8 mouse cellular contexts compared by ENCODE assay signal in the genomic region with DNA sequence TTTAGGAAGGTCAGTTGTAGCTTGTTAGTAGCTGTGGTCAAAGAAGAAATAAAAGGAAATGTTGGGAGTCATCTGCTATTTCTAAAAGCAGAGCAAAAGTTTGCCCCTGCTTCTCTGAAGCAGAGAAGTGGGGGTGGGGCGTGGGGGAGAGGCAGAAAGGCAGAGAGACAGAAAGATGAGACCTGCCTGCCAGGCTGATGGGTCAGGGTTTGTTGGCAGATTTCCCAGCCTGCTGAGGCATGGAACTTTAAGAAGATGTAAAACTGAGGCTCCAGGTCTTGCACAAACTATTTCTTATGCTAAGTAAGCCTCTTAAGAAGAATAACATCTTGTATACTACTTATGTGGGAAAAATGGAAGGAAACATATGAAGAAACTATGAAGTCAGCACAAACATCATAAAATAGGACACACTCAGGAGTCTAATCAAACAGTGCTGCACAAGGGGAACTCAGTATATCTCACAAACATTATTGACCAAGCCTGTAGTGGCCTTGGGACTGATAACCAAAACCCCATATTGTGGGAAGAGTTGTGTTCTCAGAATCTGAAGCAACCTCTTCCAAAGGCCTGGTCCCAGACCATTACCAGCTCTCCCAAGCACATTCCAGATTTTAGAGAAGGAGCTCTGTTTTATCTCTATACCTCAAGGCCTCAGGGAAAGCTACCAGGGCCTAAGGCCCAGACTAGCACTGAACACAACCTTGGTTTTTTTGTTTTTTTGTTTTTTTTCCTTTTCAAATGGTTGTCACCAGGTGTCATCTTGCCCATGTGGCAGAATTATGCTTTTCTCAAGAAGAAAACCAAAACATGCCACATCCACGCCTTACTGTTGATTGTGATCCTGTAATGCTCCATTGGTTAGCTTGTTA. TPM values are rescaled to one million over a fixed set of nuclear protein-coding genes. Genes with fewer than 3 reads are reported as not detected.
DNase-seq lines count a peak whose midpoint lies in the region; ATAC-seq and TF ChIP-seq lines count a peak whose summit lies in the region.

No protein-coding gene starts in this region.

- H3K4me3 ChIP-seq in heart, embryonic 12.5 days: peak overlapping the region; percentile 96
- peak overlapping the region; percentile 74 for H3K4me3 ChIP-seq in forebrain, embryonic 15.5 days
- peak overlapping the region; percentile 84 for H3K4me3 ChIP-seq in limb, embryonic 12.5 days (replicated peaks)
- H3K4me3 ChIP-seq in small intestine, adult 2 months (ENCODE audit: low read depth, low read length): 0 out of 2 replicates have a peak overlapping the region, but pooled peaks have one; percentile 91

- WGBS in heart, embryonic 12.5 days: 78% methylated on average over 2 of the region's 2 CpGs
- WGBS in forebrain, embryonic 15.5 days: 87% methylated on average over 2 of the region's 2 CpGs
- 72% methylated on average over 2 of the region's 2 CpGs for WGBS in limb, embryonic 12.5 days
- WGBS in small intestine, adult 2 months: 52% methylated on average over 2 of the region's 2 CpGs

- peaks cover 17% of the 10 kb centered on the region for H3K4me1 ChIP-seq in heart, embryonic 12.5 days (replicated peaks)
- H3K4me1 ChIP-seq in forebrain, embryonic 15.5 days: peaks cover 17% of the 10 kb centered on the region
- H3K4me1 ChIP-seq in limb, embryonic 12.5 days (replicated peaks): peaks cover 6% of the 10 kb centered on the region
- H3K4me1 ChIP-seq in small intestine, adult 2 months (ENCODE audit: control insufficient read depth, insufficient read depth, insufficient read length, low read length): peaks cover 13% of the 10 kb centered on the region

- peak overlapping the region; percentile 87 for H3K4me2 ChIP-seq in heart, embryonic 12.5 days
- H3K4me2 ChIP-seq in forebrain, embryonic 15.5 days (replicated peaks): peak overlapping the region; percentile 70
- peak overlapping the region; percentile 67 for H3K4me2 ChIP-seq in limb, embryonic 12.5 days

- peaks cover 21% of the 10 kb centered on the region for H3K36me3 ChIP-seq in heart, embryonic 12.5 days
- H3K36me3 ChIP-seq in forebrain, embryonic 15.5 days: peaks cover 18% of the 10 kb centered on the region
- peaks cover 15% of the 10 kb centered on the region for H3K36me3 ChIP-seq in limb, embryonic 12.5 days
- peaks cover 3% of the 10 kb centered on the region; the same call in 1 of the 2 replicates for H3K36me3 ChIP-seq in small intestine, adult 2 months (ENCODE audit: control insufficient read depth, insufficient read depth, low read length)

- no peaks in the 10 kb centered on the region for H3K27me3 ChIP-seq in heart, embryonic 12.5 days (replicated peaks)
- no peaks in the 10 kb centered on the region for H3K27me3 ChIP-seq in forebrain, embryonic 15.5 days
- no peaks in the 10 kb centered on the region for H3K27me3 ChIP-seq in limb, embryonic 12.5 days
- no peaks in the 10 kb centered on the region for H3K27me3 ChIP-seq in small intestine, adult 2 months (ENCODE audit: control insufficient read depth, insufficient read depth, low read length)

- intact Hi-C loops in heart, postnatal 25 days (cut with DNase I): no loop called here

- no peak for DNase-seq in heart, postnatal 25 days (ENCODE audit: low spot score)
- DNase-seq in MEL-GATA-1-ER (ENCODE audit: extremely low read depth, low read depth): peak; percentile 67
- DNase-seq in layer of hippocampus, adult 9-11 months: no peak
- DNase-seq in lung, adult 18-20 months: no peak

- TF ChIP-seq CTCF in small intestine, adult 2 months (IDR thresholded peaks at IDR 0.05; ENCODE audit: extremely low read depth, insufficient read length, insufficient replicate concordance, low read depth, low read length): no peak

- peak overlapping the region; percentile 91; the same call in 1 of the 2 replicates for H3K9ac ChIP-seq in heart, embryonic 12.5 days
- H3K9ac ChIP-seq in forebrain, embryonic 15.5 days (replicated peaks): peak overlapping the region; percentile 65
- H3K9ac ChIP-seq in limb, embryonic 12.5 days (replicated peaks): peak overlapping the region; percentile 70; the same call in 1 of the 2 replicates

- ATAC-seq in heart, embryonic 12.5 days (ENCODE audit: insufficient number of reproducible peaks, low FRiP score): no peak
- ATAC-seq in forebrain, embryonic 15.5 days (replicated peaks): no peak
- ATAC-seq in limb, embryonic 12.5 days (ENCODE audit: insufficient number of reproducible peaks, insufficient read depth, low FRiP score, low TSS enrichment, low read depth): no peak

- no peak for TF ChIP-seq POLR2A in small intestine, adult 2 months (IDR thresholded peaks at IDR 0.05; ENCODE audit: low read depth, low read length)

- 0 out of 2 replicates have a peak, but pooled peaks cover 3% of the 10 kb centered on the region for H3K9me3 ChIP-seq in heart, embryonic 12.5 days (replicated peaks)
- peaks cover 8% of the 10 kb centered on the region for H3K9me3 ChIP-seq in forebrain, embryonic 15.5 days
- H3K9me3 ChIP-seq in limb, embryonic 12.5 days: peaks cover 4% of the 10 kb centered on the region

- no peak overlapping the region for H3K27ac ChIP-seq in heart, embryonic 12.5 days (ENCODE audit: poor library complexity, severe bottlenecking)
- 0 out of 2 replicates have a peak overlapping the region, but pooled peaks have one; percentile 82 for H3K27ac ChIP-seq in forebrain, embryonic 15.5 days (replicated peaks)
- no peak overlapping the region for H3K27ac ChIP-seq in limb, embryonic 12.5 days
- H3K27ac ChIP-seq in small intestine, adult 2 months (ENCODE audit: insufficient read depth, low read depth, low read length): peak overlapping the region; percentile 61

RNA-seq across cellular contexts. Expression of gene 2010315B03Rik, which starts 31.7 kb away (rescaled TPM):
- polyA plus RNA-seq in heart, embryonic 12.5 days (2016; fragmentation: Nextera tagmentation; extraction: Ambion mirVana): 6.9 and 7.3 TPM in 2 replicates
- total RNA-seq in heart, postnatal 25 days (2021): 10 to 100 TPM; 10.1 to 11.7 TPM
- 9.0 and 10.9 TPM in 2 replicates for polyA plus RNA-seq in forebrain, embryonic 15.5 days (2015; fragmentation: Nextera tagmentation; extraction: Ambion mirVana)
- 5.1 and 5.4 TPM in 2 replicates for polyA plus RNA-seq in limb, embryonic 12.5 days (2016; fragmentation: Nextera tagmentation; extraction: Ambion mirVana)
- 0.95 and 1.9 TPM in 2 replicates for polyA plus RNA-seq in small intestine, adult 2 months (2012; rRNA removed)

Comparison
In these comparisons a context has a peak if more than half of its experiments do, and no peak if none do; other contexts are left out.
1. H3K27ac ChIP-seq: peak in forebrain, embryonic 15.5 days (single experiment) and small intestine, adult 2 months (single experiment); none in heart, embryonic 12.5 days (single experiment) and limb, embryonic 12.5 days (single experiment).
2. Peak in every context shown above with its lines, with median percentiles within 50 percentile points of each other: H3K4me2 ChIP-seq, H3K4me3 ChIP-seq and H3K9ac ChIP-seq.